In the genomic region with DNA sequence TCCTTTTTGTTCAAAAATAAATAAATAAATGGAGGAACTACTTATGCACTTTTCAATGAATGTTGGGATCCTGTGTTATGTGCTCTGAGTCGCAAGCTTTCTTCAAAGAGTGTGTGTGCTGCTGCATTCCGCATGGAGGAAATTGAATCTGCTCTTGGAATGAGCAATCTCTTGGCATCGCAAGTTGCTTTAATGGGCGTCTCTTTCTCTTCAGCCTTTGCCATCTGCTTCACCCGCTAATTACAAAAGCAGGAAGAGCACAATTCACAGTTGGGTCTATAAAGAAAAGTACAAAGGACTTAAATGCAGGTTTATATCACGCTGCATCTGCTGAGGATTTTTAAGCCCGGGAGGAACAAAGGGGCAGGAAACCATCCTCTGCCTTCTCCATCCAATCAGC, we compare ENCODE assay signal across 12 mouse cellular contexts.
DNase-seq lines count a peak whose midpoint lies in the region; ATAC-seq and TF ChIP-seq lines count a peak whose summit lies in the region.
"Had no signal": no experiment of that assay in that cellular context is flagged by ENCODE, and none has a peak within 500 bp of the region (broad histone marks: within the 10 kb centered on the region; RNA-seq: fewer than 3 reads in every experiment).

No protein-coding gene starts in this region.

- H3K4me1 ChIP-seq in forebrain, embryonic 14.5 days (ENCODE audit: control insufficient read depth, insufficient read depth, low read length), result 0 out of 2 replicates have a peak, but pooled peaks cover 2% of the 10 kb centered on the region
- H3K4me1 ChIP-seq in limb, embryonic 10.5 days, result no peaks in the 10 kb centered on the region
- no peaks in the 10 kb centered on the region for H3K4me1 ChIP-seq in liver, postnatal 0 days (ENCODE audit: insufficient read depth)
- H3K4me1 ChIP-seq: limb, embryonic 15.5 days; midbrain, embryonic 12.5 days had no signal

- H3K27me3 ChIP-seq in forebrain, embryonic 14.5 days (replicated peaks; ENCODE audit: control insufficient read depth, insufficient read depth, low read length), result no peaks in the 10 kb centered on the region
- no peaks in the 10 kb centered on the region for H3K27me3 ChIP-seq in limb, embryonic 10.5 days (ENCODE audit: low read depth, poor library complexity, severe bottlenecking)
- no peaks in the 10 kb centered on the region for H3K27me3 ChIP-seq in liver, postnatal 0 days (ENCODE audit: insufficient read depth, low read length)
- H3K27me3 ChIP-seq: limb, embryonic 15.5 days; midbrain, embryonic 12.5 days had no signal

- no peak overlapping the region for H3K9ac ChIP-seq in forebrain, embryonic 14.5 days (ENCODE audit: low read length)
- no peak overlapping the region for H3K9ac ChIP-seq in liver, postnatal 0 days (replicated peaks)
- H3K9ac ChIP-seq: limb, embryonic 15.5 days; midbrain, embryonic 12.5 days had no signal

- no peak for TF ChIP-seq CTCF in liver, postnatal 0 days (IDR thresholded peaks at IDR 0.05; ENCODE audit: low read depth)

- H3K9me3 ChIP-seq in forebrain, embryonic 14.5 days (replicated peaks; ENCODE audit: control insufficient read depth, low read length), result no peaks in the 10 kb centered on the region
- H3K9me3 ChIP-seq in limb, embryonic 10.5 days (replicated peaks), result no peaks in the 10 kb centered on the region
- no peaks in the 10 kb centered on the region for H3K9me3 ChIP-seq in liver, postnatal 0 days (ENCODE audit: low read length)
- H3K9me3 ChIP-seq: limb, embryonic 15.5 days; midbrain, embryonic 12.5 days had no signal

- intact Hi-C loops in left cerebral cortex, postnatal 25 days (cut with DNase I), result no loop called here

- no peak overlapping the region for H3K27ac ChIP-seq in forebrain, embryonic 14.5 days (ENCODE audit: low read depth, low read length)
- no peak overlapping the region for H3K27ac ChIP-seq in limb, embryonic 10.5 days
- no peak overlapping the region for H3K27ac ChIP-seq in liver, postnatal 0 days (ENCODE audit: low read depth)
- H3K27ac ChIP-seq: limb, embryonic 15.5 days; midbrain, embryonic 12.5 days had no signal

- 17% methylated on average over 7 of the region's 7 CpGs for WGBS in forebrain, embryonic 14.5 days
- 76% methylated on average over 7 of the region's 7 CpGs for WGBS in limb, embryonic 10.5 days
- WGBS in liver, postnatal 0 days (ENCODE audit: insufficient replicate concordance), result 65% methylated on average over 7 of the region's 7 CpGs

- peak overlapping the region; percentile 25; the same call in 1 of the 2 replicates for H3K4me2 ChIP-seq in forebrain, embryonic 14.5 days (ENCODE audit: low read length)
- no peak overlapping the region for H3K4me2 ChIP-seq in liver, postnatal 0 days (ENCODE audit: low read depth, low read length)
- H3K4me2 ChIP-seq: heart, embryonic 11.5 days; limb, embryonic 15.5 days; midbrain, embryonic 12.5 days had no signal

- no peak overlapping the region for H3K4me3 ChIP-seq in forebrain, embryonic 14.5 days (ENCODE audit: low read depth, low read length)
- H3K4me3 ChIP-seq in limb, embryonic 10.5 days, result no peak overlapping the region
- H3K4me3 ChIP-seq in liver, postnatal 0 days (ENCODE audit: low read depth, low read length), result no peak overlapping the region
- H3K4me3 ChIP-seq: limb, embryonic 15.5 days; midbrain, embryonic 12.5 days had no signal

- TF ChIP-seq EP300 in liver, postnatal 0 days (IDR thresholded peaks at IDR 0.05; ENCODE audit: low read depth), result no peak

- ATAC-seq in forebrain, embryonic 14.5 days, result peak; percentile 84
- no peak for ATAC-seq in liver, postnatal 0 days

- DNase-seq in layer of hippocampus, adult 11-12 months (ENCODE audit: low spot score), result peak; percentile 33
- DNase-seq in layer of hippocampus, postnatal 25 days (ENCODE audit: extremely low spot score in 1 of 2, low spot score in 1 of 2), result no peak
- DNase-seq in brain, embryonic 18.5 days (ENCODE audit: low read depth, low spot score), result peak; percentile 46
- peak; percentile 87 for DNase-seq in forebrain, embryonic 14.5 days (ENCODE audit: low spot score)
- peak; percentile 4 to 67 for DNase-seq in left cerebral cortex, postnatal 25 days (ENCODE audit: low spot score in 2 of 2)
- no peak for DNase-seq in limb, embryonic 10.5 days (ENCODE audit: low spot score)
- DNase-seq in liver, postnatal 0 days, result no peak
- DNase-seq: kidney, postnatal 25 days; thymus, postnatal 25 days had no signal

- H3K36me3 ChIP-seq in forebrain, embryonic 14.5 days (ENCODE audit: control insufficient read depth, insufficient read depth, low read length), result no peaks in the 10 kb centered on the region
- no peaks in the 10 kb centered on the region for H3K36me3 ChIP-seq in limb, embryonic 10.5 days
- H3K36me3 ChIP-seq in liver, postnatal 0 days (replicated peaks; ENCODE audit: insufficient read depth, low read length), result no peaks in the 10 kb centered on the region
- H3K36me3 ChIP-seq: limb, embryonic 15.5 days; midbrain, embryonic 12.5 days had no signal

Comparison
In these comparisons a context has a peak if more than half of its experiments do, and no peak if none do; other contexts are left out.
1. DNase-seq: peak in layer of hippocampus, adult 11-12 months (single experiment), brain, embryonic 18.5 days (single experiment), forebrain, embryonic 14.5 days (single experiment) and left cerebral cortex, postnatal 25 days (2 of 2); none in layer of hippocampus, postnatal 25 days (0 of 2), limb, embryonic 10.5 days (single experiment) and liver, postnatal 0 days (single experiment).